8 mouse cellular contexts compared by ENCODE assay signal in the genomic region with DNA sequence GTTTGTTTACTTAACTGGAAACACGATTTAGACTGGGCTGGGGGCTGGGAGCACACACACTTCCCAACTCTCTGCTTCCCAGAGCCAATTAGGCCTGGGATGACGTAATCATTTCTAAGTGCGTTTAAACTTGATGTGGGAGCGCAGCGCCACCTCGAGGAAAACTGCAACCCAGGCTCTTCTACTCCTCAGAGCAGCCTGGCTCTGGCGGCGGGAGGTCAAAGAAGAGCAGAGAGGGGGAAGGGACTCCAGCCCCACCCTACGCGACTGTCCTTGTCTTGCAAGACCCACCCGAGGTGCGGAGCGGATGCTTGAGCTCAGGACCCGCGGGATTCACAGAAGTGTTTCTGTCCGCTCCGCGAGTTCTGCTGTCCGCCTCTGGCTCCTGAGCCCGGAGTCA. TPM values are rescaled to one million over a fixed set of nuclear protein-coding genes. Genes with fewer than 3 reads are reported as not detected.
DNase-seq lines count a peak whose midpoint lies in the region; ATAC-seq and TF ChIP-seq lines count a peak whose summit lies in the region.

No protein-coding gene starts in this region.

- peak; percentile 71 for TF ChIP-seq CTCF in C2C12 (IDR thresholded peaks at IDR 0.05; ENCODE audit: control insufficient read depth, insufficient read depth, insufficient read length)
- TF ChIP-seq CTCF in brain, embryonic 14.5 days (IDR thresholded peaks at IDR 0.05; ENCODE audit: borderline replicate concordance, extremely low read depth, insufficient read depth, insufficient read length): peak; percentile 93

- peak overlapping the region; percentile 82 for H3K9ac ChIP-seq in heart, embryonic 13.5 days
- H3K9ac ChIP-seq in liver, embryonic 11.5 days (ENCODE audit: low read depth, low read length): peak overlapping the region; percentile 21; the same call in 1 of the 2 replicates

- peaks cover 40% of the 10 kb centered on the region for H3K4me1 ChIP-seq in heart, embryonic 13.5 days
- H3K4me1 ChIP-seq in liver, embryonic 11.5 days (replicated peaks; ENCODE audit: control insufficient read depth, insufficient read depth, low read length): peaks cover 4% of the 10 kb centered on the region; the same call in 1 of the 2 replicates

- no peak for TF ChIP-seq POLR2A in brain, embryonic 14.5 days (IDR thresholded peaks at IDR 0.05; ENCODE audit: borderline replicate concordance, extremely low read depth, insufficient read depth, insufficient read length, poor library complexity, severe bottlenecking)
- TF ChIP-seq POLR2A in myocyte (IDR thresholded peaks at IDR 0.05; ENCODE audit: insufficient read length, low read depth): peak; percentile 22

- peak; percentile 33; the same call in 1 of the 2 replicates for ATAC-seq in heart, embryonic 13.5 days (ENCODE audit: extremely low read depth, insufficient number of reproducible peaks, low FRiP score, low TSS enrichment)
- peak; percentile 68 for ATAC-seq in liver, embryonic 11.5 days (replicated peaks; ENCODE audit: low FRiP score)

- peaks cover 3% of the 10 kb centered on the region for H3K79me3 ChIP-seq in C2C12 (ENCODE audit: low read depth)

- H3K27ac ChIP-seq in heart, embryonic 13.5 days (replicated peaks): no peak overlapping the region
- H3K27ac ChIP-seq in liver, embryonic 11.5 days (ENCODE audit: low read depth, low read length): no peak overlapping the region

- DNase-seq in brain, embryonic 14.5 days (ENCODE audit: low read depth): peak; percentile 96
- peak; percentile 83 for DNase-seq in fibroblast of lung, adult 2 months (ENCODE audit: low read depth)
- peak; percentile 93 for DNase-seq in kidney, postnatal 10 days
- peak; percentile 76 for DNase-seq in liver, embryonic 11.5 days (ENCODE audit: low spot score)
- peak; percentile 64 for DNase-seq in splenic B cell, adult 2 months (ENCODE audit: low read depth, low spot score)

- H3ac ChIP-seq in C2C12 (ENCODE audit: control insufficient read depth, insufficient read length, low read depth) (peak overlapping the region; percentile 67), myocyte (ENCODE audit: control insufficient read depth, insufficient read length) (no peak overlapping the region)

- H3K27me3 ChIP-seq in C2C12 (ENCODE audit: control insufficient read depth, insufficient read depth, insufficient read length) (no peaks in the 10 kb centered on the region), myocyte (ENCODE audit: control insufficient read depth, insufficient read depth, insufficient read length) (no peaks in the 10 kb centered on the region)
- peaks cover 26% of the 10 kb centered on the region for H3K27me3 ChIP-seq in heart, embryonic 13.5 days (replicated peaks)
- H3K27me3 ChIP-seq in liver, embryonic 11.5 days (replicated peaks; ENCODE audit: control insufficient read depth, insufficient read depth, low read length): peaks cover 8% of the 10 kb centered on the region; the same call in 1 of the 2 replicates
- H3K27me3 ChIP-seq in splenic B cell, adult 2 months (ENCODE audit: control insufficient read depth, insufficient read depth, low read length, poor library complexity, severe bottlenecking): no peaks in the 10 kb centered on the region

- under 1% methylated on average over 20 of the region's 20 CpGs for WGBS in heart, embryonic 13.5 days
- 2% methylated on average over 20 of the region's 20 CpGs for WGBS in liver, embryonic 11.5 days

- H3K4me2 ChIP-seq in heart, embryonic 13.5 days: peak overlapping the region; percentile 96
- H3K4me2 ChIP-seq in liver, embryonic 11.5 days: peak overlapping the region; percentile 92
- H3K4me2 ChIP-seq in myocyte (ENCODE audit: low read depth): peak overlapping the region; percentile 95

- peaks cover 9% of the 10 kb centered on the region for H3K79me2 ChIP-seq in C2C12 (ENCODE audit: control insufficient read depth, insufficient read depth)
- H3K79me2 ChIP-seq in myocyte (ENCODE audit: control insufficient read depth, insufficient read depth): peaks cover 7% of the 10 kb centered on the region

- H3K9me3 ChIP-seq in heart, embryonic 13.5 days: no peaks in the 10 kb centered on the region
- H3K9me3 ChIP-seq in liver, embryonic 11.5 days (ENCODE audit: control insufficient read depth, low read length): no peaks in the 10 kb centered on the region

- H3K36me3 ChIP-seq in C2C12 (ENCODE audit: control insufficient read depth, insufficient read depth) (no peaks in the 10 kb centered on the region), myocyte (ENCODE audit: control insufficient read depth, insufficient read depth) (no peaks in the 10 kb centered on the region)
- no peaks in the 10 kb centered on the region for H3K36me3 ChIP-seq in heart, embryonic 13.5 days
- no peaks in the 10 kb centered on the region for H3K36me3 ChIP-seq in liver, embryonic 11.5 days (ENCODE audit: control insufficient read depth, insufficient read depth, low read length)
- H3K36me3 ChIP-seq in splenic B cell, adult 2 months (ENCODE audit: control insufficient read depth, insufficient read depth, low read length, poor library complexity, severe bottlenecking): no peaks in the 10 kb centered on the region

- peak overlapping the region; percentile 21 for H3K4me3 ChIP-seq in C2C12 (ENCODE audit: insufficient read depth, poor library complexity, severe bottlenecking)
- H3K4me3 ChIP-seq in heart, embryonic 13.5 days: peak overlapping the region; percentile 54
- peak overlapping the region; percentile 49 for H3K4me3 ChIP-seq in liver, embryonic 11.5 days (ENCODE audit: low read depth, low read length)
- H3K4me3 ChIP-seq in myocyte: peak overlapping the region; percentile 27

TF ChIP-seq in C2C12, 6 proteins besides CTCF, POLR2A, EP300 and RAD21:
- peak; percentile 38 for TF ChIP-seq CEBPB (IDR thresholded peaks at IDR 0.05; ENCODE audit: low read depth)
- no peak for TF ChIP-seq MYOD1 (IDR thresholded peaks at IDR 0.05; ENCODE audit: control insufficient read depth, insufficient read length, low read depth)
- peak; percentile 25 for TF ChIP-seq MAX (IDR thresholded peaks at IDR 0.05)

TF ChIP-seq in myocyte, 11 proteins besides CTCF, POLR2A, EP300 and RAD21:
- TF ChIP-seq SRF (IDR thresholded peaks at IDR 0.05; ENCODE audit: control insufficient read depth, insufficient read length, low read depth) (no peak), POLR2AphosphoS2 (IDR thresholded peaks at IDR 0.05; ENCODE audit: insufficient read length, low read depth) (peak; percentile 72), CEBPB (IDR thresholded peaks at IDR 0.05; ENCODE audit: insufficient read depth, poor library complexity, severe bottlenecking) (peak; percentile 62)

RNA-seq across cellular contexts. Expression of a gene that starts 6.8 kb away (rescaled TPM):
- 33.2 TPM for polyA plus RNA-seq in C2C12 (2012; fragmentation: generic; extraction: Trizol)
- polyA plus RNA-seq in brain, embryonic 14.5 days (2012; rRNA removed): 60.3 and 61.4 TPM in 2 replicates
- 27.5 and 30.8 TPM in 2 replicates for polyA plus RNA-seq in heart, embryonic 13.5 days (2015; fragmentation: Nextera tagmentation; extraction: Ambion mirVana)
- polyA plus RNA-seq in liver, embryonic 11.5 days (2014; fragmentation: Nextera tagmentation; extraction: Ambion mirVana): 9.3 and 10.1 TPM in 2 replicates
- polyA plus RNA-seq in myocyte (2012; fragmentation: generic; extraction: Trizol): 92.0 TPM

RNA-seq across cellular contexts. Expression of a gene that starts 43.6 kb away (rescaled TPM):
- 1.9 TPM for polyA plus RNA-seq in C2C12 (2012; fragmentation: generic; extraction: Trizol)
- 0.08 and 0.30 TPM in 2 replicates for polyA plus RNA-seq in brain, embryonic 14.5 days (2012; rRNA removed)
- 1.2 and 1.4 TPM in 2 replicates for polyA plus RNA-seq in heart, embryonic 13.5 days (2015; fragmentation: Nextera tagmentation; extraction: Ambion mirVana)
- polyA plus RNA-seq in liver, embryonic 11.5 days (2014; fragmentation: Nextera tagmentation; extraction: Ambion mirVana): 0.16 TPM in 2 replicates
- polyA plus RNA-seq in myocyte (2012; fragmentation: generic; extraction: Trizol): 7.1 TPM

RNA-seq across cellular contexts. Expression of a gene that starts 54.7 kb away (rescaled TPM):
- polyA plus RNA-seq in C2C12 (2012; fragmentation: generic; extraction: Trizol) (218 TPM), myocyte (2012; fragmentation: generic; extraction: Trizol) (172 TPM)
- polyA plus RNA-seq in brain, embryonic 14.5 days (2012; rRNA removed): 38.2 and 44.8 TPM in 2 replicates
- 313 and 356 TPM in 2 replicates for polyA plus RNA-seq in heart, embryonic 13.5 days (2015; fragmentation: Nextera tagmentation; extraction: Ambion mirVana)
- polyA plus RNA-seq in liver, embryonic 11.5 days (2014; fragmentation: Nextera tagmentation; extraction: Ambion mirVana): 258 and 269 TPM in 2 replicates
